Mouse (Mus musculus): ENCODE measurements around the gene Erp44.

Erp44 gene

DNA sequence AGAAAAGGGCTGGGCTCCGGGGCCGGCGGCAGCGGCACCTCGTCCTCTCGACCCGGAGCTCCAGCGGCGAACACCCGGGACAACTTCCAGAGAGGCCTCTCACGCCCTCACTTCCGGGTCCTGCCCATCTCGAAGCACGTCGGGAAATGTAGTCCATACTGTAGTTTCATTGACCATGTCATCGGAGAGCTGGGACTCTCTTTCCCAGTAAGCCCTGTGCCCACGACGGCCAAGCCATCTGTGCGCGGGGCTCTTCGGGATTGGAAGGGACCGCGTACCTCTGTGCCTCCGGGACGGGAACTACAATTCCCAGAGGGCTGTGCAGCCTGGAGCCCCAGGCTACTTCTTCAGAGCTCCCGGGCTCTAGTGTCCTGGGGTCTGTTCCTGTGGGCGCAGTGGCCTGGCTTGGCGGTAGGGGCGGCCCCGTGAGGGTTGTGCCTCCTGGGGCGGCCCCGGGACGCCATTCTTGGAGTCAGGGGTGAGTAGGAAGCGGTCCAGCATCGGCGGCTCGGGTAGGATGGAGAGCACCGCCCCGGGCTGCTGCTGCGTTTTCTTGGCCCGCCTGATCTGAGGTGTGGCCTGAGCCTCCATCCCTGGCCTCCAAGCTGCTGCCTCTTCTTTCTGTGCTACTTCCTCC is at the start of gene Erp44, which contains the start of gene Invs:
Gene Erp44 (minus strand): TSS at position 61 of the 637 bp plus-strand sequence.
Gene Invs (plus strand): TSS at position 263 of the 637 bp plus-strand sequence.
- peak; percentile 91 to 95 for DNase-seq

DNA sequence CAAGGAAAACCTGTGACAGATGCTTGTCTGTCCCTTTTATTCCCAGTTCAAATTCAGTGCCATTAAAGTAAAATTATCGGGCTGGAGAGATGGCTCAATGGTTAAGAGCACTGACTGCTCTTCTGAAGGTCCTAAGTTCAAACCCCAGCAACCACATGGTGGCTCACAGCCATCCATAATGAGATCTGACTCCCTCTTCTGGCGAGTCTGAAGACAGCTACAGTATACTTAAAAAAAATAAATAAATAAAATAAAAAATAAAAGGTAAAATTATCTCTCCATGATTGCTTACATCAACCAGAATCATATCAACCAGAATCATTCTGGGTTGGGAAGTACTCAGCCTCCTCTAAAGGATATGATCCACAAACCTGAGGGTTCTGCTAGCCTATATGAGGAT is 48.7 kb upstream of the Erp44 start:
- DNase-seq = no peak

DNA sequence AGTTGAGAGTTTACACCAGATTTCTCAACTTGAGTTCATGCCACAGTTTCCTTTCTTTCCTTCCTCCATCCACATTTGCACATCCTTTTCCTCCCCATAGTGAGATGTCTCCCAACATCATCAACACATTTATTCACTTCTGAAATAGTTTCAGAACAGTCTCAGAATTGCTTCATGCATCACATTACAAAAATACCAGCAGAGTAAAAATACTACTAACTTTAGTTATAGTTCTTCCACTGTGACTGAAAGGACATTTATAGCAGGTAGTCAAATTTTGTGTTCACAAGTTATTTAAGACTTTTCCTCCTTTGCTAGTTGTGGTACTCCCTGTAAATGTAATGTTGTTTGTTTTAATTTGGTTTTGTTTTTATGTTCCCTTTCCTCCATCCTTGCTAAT is 47.8 kb upstream of the Erp44 start:
- no peak for DNase-seq

DNA sequence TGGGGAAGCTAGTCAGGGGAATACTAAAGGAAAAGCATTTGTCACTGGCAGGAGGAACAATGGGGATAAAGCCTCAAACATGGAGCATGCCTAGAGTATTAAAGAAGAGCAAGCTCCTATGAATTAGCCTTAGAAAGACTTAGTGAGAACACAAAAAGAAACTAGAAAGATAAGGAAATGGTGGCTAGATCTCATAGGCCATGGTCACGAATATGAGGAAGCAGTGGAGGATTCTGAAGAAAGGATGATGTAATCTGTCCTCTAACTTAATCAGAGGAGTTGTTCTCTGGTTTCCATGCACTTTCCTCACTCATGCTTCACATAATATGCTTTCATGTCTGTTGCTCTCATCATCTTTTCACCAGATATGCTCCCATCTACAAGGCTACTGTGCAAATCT is 42.7 kb upstream of the Erp44 start:
- DNase-seq = no peak

DNA sequence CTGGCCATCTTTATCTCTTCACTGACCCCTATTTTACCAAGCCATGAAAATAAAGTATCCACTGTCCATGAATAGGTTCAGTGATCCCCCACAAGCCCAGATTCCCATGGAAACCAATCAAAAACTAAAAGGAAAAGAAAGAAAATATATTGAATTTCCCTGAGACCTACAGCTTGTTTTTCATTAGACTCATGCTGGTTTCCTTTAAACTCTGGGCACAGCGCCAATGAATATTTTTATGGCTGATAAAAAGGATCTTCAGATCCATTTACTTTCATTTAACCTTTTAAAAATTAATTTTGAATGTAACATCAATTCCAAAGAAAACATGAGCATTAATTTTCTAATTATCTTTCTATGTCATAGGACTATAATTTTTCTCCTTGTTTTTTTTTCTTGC is 41.9 kb upstream of the Erp44 start:
- peak; percentile 31 to 33 for DNase-seq

DNA sequence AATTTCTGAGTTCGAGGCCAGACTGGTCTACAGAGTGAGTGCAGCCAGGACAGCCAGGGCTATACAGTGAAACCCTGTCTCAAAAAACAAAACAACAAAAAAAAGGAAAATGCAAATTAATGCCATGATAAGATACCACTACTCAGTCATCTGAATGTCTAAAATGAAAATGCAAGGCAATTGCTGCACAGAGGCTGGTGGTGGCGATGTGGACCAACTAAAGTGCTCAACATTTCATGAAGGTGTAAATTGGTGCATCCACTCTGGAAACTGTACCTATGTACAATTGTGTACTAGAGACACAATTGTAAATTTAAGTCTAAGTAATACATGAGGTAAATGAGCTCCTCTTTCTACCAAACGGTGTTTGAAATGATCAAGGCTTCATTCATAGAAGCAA is 36.7 kb upstream of the Erp44 start:
- DNase-seq = no peak

DNA sequence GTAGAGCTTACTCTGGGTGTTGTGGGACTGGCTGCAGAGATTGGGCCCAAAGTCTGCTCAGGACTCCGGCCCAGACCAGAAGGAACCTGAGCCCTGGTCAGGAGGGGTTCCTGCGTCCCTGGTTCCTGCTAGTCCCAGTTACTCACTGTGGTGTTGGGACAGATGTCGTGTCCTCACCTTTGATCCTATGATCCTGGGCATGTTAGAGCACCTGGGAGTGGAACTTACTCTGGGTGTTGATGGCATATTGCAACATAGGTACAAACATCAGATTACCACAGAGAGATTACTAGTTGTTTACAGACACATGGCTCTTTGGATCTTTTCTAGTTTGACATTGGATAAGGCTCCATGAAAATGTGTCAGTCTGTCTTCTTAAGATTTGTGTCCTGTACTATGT is 35.5 kb upstream of the Erp44 start:
- DNase-seq = no peak

DNA sequence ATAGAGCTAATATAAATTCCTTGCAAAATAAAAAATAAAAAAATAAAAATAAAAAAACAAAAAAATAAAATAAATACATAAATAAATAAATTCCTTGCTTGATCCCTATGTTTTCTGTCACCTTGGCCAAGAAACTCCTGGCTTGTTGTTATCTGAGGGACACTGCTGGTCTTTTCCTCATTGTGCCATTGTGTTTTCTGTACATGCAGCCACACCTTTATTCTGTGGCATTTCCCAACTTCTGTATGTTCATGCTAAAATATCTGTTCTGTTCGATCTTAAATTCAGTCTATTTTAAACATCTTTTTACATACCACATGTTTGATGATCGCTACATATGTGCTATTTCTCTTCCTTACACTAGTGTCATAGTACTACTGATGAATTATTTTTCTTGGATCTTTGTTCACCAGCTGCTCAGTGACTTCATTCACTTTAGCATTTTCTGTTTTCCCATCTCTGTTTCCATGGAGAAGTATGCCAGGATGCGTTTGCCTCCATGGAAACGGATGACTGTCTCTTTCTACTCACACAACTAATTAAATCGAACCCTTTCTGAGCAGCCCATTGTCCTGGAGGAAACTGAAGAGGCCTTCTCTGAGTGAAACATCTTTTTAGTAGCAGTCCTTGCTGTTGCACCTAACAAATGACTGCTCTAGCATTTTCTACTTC is 7.9 kb upstream of the Erp44 start:
- DNase-seq = no peak

DNA sequence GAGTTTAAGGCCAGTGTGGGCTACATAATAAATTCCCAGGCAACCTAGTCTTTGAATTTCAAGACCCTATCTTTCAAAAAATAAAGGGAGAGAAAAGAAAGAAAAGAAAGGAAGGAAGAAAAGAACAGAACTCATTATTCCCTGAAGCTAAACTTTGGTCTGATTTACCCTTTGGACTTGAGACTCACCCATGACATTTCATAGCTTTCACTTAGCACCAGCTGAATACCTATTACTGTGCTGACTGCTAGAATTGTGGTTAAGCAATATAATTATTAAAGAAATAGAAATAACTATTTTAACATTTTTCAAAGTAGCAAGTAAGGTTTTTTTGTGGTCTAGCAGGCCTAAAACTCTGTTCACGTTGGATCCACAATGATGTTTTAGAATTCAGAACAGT is 1.8 kb upstream of the Erp44 start:
- no peak for DNase-seq

DNA sequence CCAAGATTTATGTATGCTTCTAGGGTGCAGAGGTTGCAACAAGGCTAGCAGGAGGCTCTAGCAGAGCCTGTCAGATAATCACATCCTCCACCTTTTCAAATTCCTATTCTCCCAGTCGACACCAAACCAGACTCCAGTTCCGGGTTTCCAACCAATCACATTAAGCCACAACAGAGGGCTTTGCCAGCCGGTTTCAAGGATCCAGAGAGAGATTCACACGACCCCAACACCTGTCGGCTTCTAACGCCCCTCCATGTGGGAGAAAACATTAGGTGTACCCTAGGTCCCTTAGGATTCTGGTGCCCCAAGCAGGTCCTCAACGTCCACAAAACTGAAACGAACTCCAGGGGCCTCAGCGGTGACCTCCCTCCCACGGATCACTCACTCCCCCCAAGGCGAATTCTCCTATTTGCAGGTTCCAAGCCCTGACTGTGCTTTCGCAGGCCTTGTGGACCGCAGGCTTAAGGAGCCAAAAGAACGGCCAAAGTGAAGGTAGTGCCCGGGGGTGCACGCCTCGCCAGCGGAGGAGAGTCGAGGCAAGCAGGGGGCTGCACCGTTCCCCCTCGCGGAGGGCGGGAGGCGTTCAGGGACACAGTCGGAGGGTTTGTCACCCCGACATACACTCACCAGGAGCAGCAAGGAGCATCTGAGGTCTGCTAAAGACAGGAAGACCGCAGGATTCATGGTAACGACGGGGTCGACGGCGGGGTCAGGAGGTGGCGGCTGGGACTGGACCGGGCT is 431 bp downstream of the Erp44 start:
- DNase-seq = no peak

DNA sequence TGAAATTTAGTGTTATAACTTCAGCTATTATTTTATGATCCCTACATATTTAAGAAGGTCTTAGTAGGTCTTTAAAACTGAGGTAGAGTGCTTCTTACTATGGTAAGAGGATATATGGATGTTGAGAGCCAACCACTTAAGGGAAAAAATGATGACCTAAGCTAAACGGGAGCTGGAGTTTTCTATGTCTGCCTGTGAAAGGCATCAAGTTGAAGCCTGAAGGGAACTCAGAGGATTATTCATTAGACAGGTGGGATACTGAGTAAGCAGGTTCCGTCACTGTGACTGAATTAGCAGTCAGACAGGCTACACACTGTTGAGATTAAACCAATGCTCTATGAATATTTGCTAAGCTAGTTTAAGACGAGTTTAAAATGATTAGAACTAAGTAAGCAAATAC is 2.3 kb downstream of the Erp44 start:
- no peak for DNase-seq

DNA sequence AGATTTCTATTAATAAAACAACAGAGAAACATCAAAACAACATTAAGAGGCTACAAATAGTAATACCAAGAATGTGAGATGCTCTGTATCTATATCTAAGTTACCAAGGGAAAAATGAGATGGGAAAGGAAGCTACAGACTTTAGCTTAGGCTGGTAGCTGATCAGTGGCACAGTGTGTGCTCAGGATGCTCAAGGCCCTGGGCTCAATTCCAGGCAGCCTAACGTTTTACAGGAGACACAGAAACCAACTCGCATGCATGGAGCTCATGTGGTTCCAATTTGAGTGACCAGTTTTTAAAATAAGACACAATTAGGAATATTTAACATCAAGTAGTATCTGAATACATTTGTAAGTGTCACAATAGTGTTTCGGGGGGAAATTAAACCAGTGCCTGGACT is 3.6 kb downstream of the Erp44 start:
- DNase-seq = no peak

DNA sequence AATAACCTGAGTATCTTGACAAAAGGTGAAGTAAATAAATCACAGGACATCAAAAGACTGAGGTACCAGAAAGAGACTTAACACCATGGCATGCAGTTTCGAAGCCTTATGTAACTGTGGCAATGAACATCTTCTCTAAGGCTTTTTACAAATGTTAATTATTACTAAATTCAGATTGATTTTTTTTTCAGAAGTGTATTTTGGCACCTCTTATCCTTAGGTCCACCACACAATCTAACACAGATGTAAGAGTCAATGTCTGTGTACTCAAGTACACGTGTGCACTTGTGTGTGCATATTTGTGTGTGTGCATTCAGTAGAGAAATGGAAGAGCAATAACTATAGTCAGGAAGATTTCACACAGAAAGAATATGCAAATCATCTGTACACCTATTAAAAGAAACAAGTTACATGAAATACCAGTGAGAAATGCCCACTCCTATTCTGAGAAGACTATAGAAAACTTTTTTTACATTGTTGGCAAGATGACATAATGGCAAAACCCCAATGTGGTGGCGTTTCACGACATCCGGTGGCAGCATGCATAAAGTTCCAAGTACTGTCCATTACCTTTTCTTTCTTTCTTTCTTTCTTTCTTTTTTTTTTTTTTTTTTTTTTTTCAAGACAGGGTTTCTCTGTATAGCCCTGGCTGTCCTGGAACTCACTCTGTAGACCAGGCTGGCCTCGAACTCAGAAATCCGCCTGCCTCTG is 6.1 kb downstream of the Erp44 start:
- no peak for DNase-seq

DNA sequence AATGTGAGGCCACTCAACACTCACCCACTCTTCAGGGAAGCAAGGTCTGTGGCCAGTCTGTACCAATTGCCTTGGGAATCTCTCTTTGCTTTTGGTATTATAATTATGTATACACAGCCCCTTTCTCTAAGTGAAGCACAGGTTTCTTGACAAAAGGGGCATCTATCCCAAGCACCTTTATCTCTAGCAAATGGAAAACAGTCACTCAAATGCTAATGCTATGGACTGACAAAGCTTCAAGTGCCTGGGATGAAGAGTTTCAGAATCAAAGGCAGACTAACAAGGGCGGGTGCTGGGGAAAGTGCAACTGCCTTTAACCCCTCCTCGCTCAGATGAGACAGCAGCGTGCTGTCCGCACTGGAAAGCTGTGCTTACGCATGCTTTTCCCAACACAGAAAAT is 7.5 kb downstream of the Erp44 start:
- no peak for DNase-seq

DNA sequence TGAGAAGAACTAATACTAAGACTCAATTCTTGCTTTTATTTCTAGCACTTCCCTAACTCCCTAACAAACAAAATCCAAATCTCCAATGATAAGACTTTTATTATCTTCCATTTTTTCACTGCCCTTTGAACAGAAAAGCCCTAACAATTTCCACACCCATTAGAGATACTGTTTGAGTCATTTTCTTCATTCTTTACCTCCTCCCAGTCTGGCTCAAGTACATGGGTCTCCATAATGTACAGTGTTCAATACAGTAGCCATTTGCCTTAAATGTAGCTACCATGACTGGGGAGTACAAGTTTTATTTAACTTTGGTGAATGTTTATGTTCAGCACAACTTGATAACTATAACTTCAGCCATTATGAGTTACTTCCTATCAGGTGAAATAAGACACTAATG is 8.8 kb downstream of the Erp44 start:
- DNase-seq = no peak

DNA sequence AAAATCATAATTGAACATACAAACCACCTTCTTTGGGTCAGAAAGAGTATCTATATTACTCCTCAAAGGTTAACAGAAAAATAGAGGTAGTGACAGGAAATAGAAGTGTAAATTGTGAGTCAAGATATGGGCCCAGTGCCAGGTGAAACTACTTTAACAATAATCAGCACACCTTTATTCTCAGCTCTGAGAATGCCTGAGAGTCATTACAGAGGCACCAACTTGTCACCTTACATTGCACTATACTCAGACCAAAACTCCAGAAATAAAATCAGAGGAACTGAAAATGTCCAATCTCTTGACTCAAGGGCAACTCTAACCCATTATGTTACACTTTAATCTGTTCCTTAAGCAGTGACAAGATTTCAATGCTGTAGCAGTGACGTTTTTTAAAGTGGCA is 11.2 kb downstream of the Erp44 start:
- DNase-seq = no peak

DNA sequence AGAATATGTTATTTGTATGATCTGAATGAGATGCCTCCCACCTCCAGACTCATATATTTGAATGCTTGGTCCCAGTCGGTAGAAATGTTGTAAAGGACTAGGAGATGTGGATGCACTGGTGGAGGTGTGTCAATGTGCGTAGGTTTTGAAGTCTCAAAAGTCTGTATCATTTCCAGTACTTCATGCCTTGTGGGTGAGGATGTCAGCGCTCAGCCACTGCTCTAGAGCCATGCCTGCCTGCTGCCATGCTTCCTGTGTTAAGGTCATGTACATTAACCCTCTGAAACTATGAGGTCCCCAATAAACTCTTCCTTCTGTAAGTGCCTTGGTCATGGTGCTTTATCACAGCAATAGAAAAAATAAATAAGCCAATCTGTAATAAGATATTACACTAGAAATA is 11.7 kb downstream of the Erp44 start:
- DNase-seq = no peak

DNA sequence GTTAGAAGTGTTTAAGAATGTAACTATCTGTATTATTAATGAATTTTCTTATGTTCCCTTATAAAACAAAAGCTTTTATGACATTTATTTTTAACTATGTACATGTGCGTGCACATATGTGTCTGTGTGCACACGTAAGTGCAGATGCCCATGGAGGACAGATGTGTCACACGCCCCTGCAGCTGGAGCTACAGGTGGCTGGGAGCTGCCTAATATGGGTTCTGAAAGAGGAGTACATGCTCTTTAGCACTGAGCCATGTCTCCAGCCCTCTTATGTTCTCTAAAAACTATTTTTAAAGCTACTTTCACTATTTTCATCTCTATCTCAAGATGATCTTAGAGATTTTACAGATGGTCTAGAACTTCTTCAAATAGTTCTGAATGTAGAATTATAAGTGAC is 21.3 kb downstream of the Erp44 start:
- no peak for DNase-seq

DNA sequence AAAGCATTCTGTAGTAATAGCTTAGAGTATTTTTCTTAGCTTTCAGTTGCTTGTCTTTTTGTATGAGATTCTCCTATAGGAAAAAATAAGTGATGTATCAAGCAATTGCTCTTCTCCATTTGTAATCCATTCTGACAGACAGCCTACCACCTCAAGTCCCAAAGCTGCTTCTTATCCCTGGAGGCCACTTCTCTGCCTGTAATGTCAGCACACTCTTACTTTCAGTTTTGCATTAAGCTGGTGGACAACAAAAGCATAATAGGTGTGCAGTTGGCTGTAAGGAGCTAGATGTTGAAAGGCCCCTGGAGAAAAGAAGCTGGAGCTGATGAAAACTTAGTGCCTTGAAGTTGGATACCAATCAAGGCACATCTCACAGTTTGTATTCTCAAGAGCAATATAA is 26.1 kb downstream of the Erp44 start:
- DNase-seq = no peak

DNA sequence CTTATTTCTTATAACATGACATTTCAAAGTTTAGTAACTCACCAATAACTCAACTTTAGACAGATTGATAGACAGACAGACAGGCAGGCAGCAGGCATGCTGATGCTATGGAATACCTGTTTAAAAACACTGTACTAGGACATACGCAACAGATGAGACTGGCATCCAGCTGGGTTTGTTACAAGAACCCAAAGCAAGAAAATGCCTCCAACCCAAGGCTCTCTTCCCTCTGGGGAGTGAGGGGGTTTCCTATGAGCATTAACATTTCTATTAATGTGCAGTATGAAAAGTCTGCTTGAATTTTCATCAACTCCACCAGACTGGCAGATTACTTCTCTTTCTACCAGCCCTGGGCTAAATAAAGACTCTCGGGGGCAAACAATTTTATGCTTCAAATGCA is 35.1 kb downstream of the Erp44 start:
- no peak for DNase-seq

DNA sequence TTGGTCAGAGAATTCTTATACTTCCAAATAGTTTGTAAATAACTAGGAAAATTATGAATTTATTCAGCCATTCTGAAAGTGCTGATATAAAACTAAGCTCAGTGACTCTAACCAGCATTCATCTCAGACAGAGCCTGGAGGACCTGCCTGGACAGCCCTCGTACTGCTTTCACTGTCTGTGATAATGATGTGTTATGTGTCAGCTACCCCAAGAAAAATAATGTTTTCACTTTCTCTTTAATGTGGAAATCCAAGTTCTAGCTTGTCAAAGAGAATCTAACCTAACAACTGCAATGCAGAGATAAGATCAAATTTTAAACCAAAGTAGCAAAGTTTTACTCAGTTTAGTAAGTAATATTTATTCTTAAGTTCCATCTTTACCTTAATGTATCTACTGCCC is 35.6 kb downstream of the Erp44 start:
- DNase-seq = no peak

DNA sequence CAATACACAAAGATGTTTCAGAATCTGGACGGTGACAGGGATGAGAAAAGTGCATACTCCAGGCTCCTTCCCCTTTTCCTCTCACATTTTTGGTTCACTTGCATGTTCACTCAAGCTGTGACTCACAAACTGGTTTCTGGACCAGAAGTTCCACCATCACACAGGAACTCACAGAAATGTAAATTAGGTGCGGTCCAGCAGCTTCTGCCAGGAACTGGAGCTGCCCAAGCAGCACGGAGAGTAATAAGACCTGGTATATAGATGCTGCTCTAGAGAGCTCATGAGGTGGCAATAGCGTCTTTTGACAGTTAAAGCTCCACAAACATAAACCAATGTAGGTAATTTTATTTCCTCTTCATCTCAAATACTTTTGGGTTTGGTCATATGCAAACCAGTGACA is 36.9 kb downstream of the Erp44 start:
- no peak for DNase-seq

DNA sequence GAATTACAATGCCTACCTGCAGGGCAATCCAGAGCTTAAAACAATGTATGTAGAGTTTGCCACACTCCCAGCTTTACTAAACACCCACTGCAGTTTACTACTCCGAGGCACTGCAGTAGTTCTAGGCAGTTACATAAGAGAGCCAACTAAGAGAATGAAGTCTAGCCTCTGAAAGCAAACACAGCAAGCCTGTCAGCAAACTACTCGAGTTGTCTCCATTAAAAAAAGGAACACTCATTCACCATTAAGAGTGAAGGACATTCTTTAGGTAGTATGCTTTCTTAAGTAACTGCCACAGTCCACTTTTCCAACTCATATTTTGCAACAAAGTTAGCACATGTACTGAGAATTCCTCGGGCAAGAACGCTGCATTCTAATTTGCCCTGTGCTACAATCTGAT is 40.3 kb downstream of the Erp44 start:
- DNase-seq = no peak

DNA sequence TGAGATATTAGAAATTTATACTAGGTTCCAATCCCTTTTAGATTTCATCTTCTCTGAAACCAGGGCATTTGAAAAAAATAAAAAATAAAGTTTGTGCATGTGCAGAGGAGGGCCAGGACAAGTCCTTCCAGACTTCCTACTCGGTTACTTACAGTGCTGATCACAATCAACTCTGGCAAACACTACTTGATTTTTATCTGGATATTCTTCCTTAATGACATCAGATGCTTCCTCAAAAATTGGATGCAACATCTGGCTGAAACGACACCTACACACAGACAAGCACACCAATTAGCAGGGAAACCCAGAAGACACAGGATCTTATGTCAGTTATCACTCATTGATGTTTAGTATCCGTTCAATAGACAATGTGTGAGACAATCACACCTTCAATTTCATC is 42.6 kb downstream of the Erp44 start:
- DNase-seq = no peak
